Mouse (Mus musculus) ES-Bruce4 (cell line): ENCODE measurements at regions not wholly inside any gene's neighbourhood (a gene's known extent, or its start where the extent isn't known, plus 50 kb on each side); places are given as distances from the start of the nearest gene placed in this dataset.
A peak's percentile ranks its signal among the peaks of the same experiment; 100 is the strongest.

ENCODE experiments used
- H3K27ac ChIP-seq: 2 replicates; pipeline ENCODE4 v1.5.1; 2012; ENCODE audit warnings: low read length, inconsistent platforms; ENCODE audit not compliant: insufficient read depth
- H3K27me3 ChIP-seq: 2 replicates; pipeline ENCODE4 v1.6.1; 2012; ENCODE audit warnings: mild to moderate bottlenecking, low read length, inconsistent platforms; ENCODE audit not compliant: control insufficient read depth, poor library complexity, insufficient read depth, severe bottlenecking
- H3K36me3 ChIP-seq: 2 replicates; pipeline ENCODE4 v1.6.1; 2012; ENCODE audit warnings: inconsistent platforms, mild to moderate bottlenecking, low read length, moderate library complexity; ENCODE audit not compliant: control insufficient read depth, poor library complexity, insufficient read depth, severe bottlenecking
- H3K4me1 ChIP-seq: one replicate; pipeline ENCODE4 v1.8.1; 2011; ENCODE audit warnings: low read length; ENCODE audit not compliant: control insufficient read depth, insufficient read depth
- H3K4me3 ChIP-seq: 2 replicates; pipeline ENCODE4 v1.5.1; 2011; ENCODE audit warnings: low read depth, mild to moderate bottlenecking, low read length
- H3K9ac ChIP-seq: 2 replicates; pipeline ENCODE4 v1.6.1; 2012; ENCODE audit warnings: low read depth, mild to moderate bottlenecking, inconsistent platforms; ENCODE audit not compliant: poor library complexity, severe bottlenecking
- H3K9me3 ChIP-seq: replicated peaks from 2 replicates; pipeline ENCODE4 v1.6.1; 2012; ENCODE audit warnings: mild to moderate bottlenecking, low read length, inconsistent platforms; ENCODE audit not compliant: control insufficient read depth, poor library complexity, insufficient read depth, severe bottlenecking
- CTCF ChIP-seq: IDR thresholded peaks from one replicate; pipeline ENCODE4 v1.8.1; 2011; ENCODE audit warnings: low read depth, low read length
- EP300 ChIP-seq: IDR thresholded peaks from 2 replicates; pipeline ENCODE4 v1.6.1; 2011; ENCODE audit warnings: low read depth, low read length; ENCODE audit not compliant: insufficient read depth
- POLR2A ChIP-seq: IDR thresholded peaks from one replicate; pipeline ENCODE4 v1.8.1; 2011; ENCODE audit warnings: low read length; ENCODE audit not compliant: insufficient read depth

GRCm38 (mm10) chr1:88623040-88623439 lies 79.0 kb downstream of the Arl4c start:
- Histone ChIP-seq H3K9me3 (no peaks in the 10 kb centered on the region), H3K27ac (no peak overlapping the region), H3K27me3 (no peaks in the 10 kb centered on the region), H3K4me1 (no peaks in the 10 kb centered on the region), H3K9ac (no peak overlapping the region), H3K4me3 (no peak overlapping the region), H3K36me3 (no peaks in the 10 kb centered on the region)
- TF ChIP-seq EP300: no peak
- TF ChIP-seq POLR2A: no peak
- no peak for TF ChIP-seq CTCF

GRCm38 (mm10) chr1:88622356-88622755 lies 79.7 kb downstream of the Arl4c start:
- Histone ChIP-seq H3K9me3 (no peaks in the 10 kb centered on the region), H3K4me1 (no peaks in the 10 kb centered on the region), H3K4me3 (no peak overlapping the region), H3K27me3 (no peaks in the 10 kb centered on the region), H3K27ac (no peak overlapping the region), H3K36me3 (no peaks in the 10 kb centered on the region), H3K9ac (no peak overlapping the region)
- TF ChIP-seq CTCF: no peak
- TF ChIP-seq EP300: no peak
- no peak for TF ChIP-seq POLR2A

GRCm38 (mm10) chr1:88621214-88621613 lies 80.8 kb downstream of the Arl4c start:
- Histone ChIP-seq H3K27me3 (no peaks in the 10 kb centered on the region), H3K9ac (no peak overlapping the region), H3K27ac (no peak overlapping the region), H3K4me1 (no peaks in the 10 kb centered on the region), H3K36me3 (no peaks in the 10 kb centered on the region), H3K9me3 (no peaks in the 10 kb centered on the region), H3K4me3 (no peak overlapping the region)
- no peak for TF ChIP-seq POLR2A
- no peak for TF ChIP-seq CTCF
- no peak for TF ChIP-seq EP300

- no peak overlapping the region for H3K9ac ChIP-seq
- H3K36me3 ChIP-seq: no peaks in the 10 kb centered on the region
- no peaks in the 10 kb centered on the region for H3K9me3 ChIP-seq
- peaks cover 7% of the 10 kb centered on the region for H3K4me1 ChIP-seq
- peak overlapping the region; percentile 20 for H3K27ac ChIP-seq
- H3K4me3 ChIP-seq: no peak overlapping the region
- H3K27me3 ChIP-seq: no peaks in the 10 kb centered on the region
- TF ChIP-seq CTCF (no peak), EP300 (peak; percentile 91)
These were observed 89.0 kb downstream of the Arl4c start for GRCm38 (mm10) chr1:88613007-88613406.

- H3K27me3 ChIP-seq: no peaks in the 10 kb centered on the region
- H3K36me3 ChIP-seq: no peaks in the 10 kb centered on the region
- H3K4me3 ChIP-seq: no peak overlapping the region
- H3K9ac ChIP-seq: no peak overlapping the region
- TF ChIP-seq EP300 (no peak), CTCF (no peak), POLR2A (no peak)
- H3K4me1 ChIP-seq: peaks cover 11% of the 10 kb centered on the region
- no peak overlapping the region for H3K27ac ChIP-seq
- H3K9me3 ChIP-seq: no peaks in the 10 kb centered on the region
These were observed 90.8 kb downstream of the Arl4c start for GRCm38 (mm10) chr1:88611241-88611640.

GRCm38 (mm10) chr1:88610810-88611209 lies 91.2 kb downstream of the Arl4c start:
- peaks cover 15% of the 10 kb centered on the region for H3K4me1 ChIP-seq
- no peaks in the 10 kb centered on the region for H3K9me3 ChIP-seq
- no peak overlapping the region for H3K4me3 ChIP-seq
- H3K9ac ChIP-seq: no peak overlapping the region
- TF ChIP-seq EP300 (no peak), POLR2A (no peak), CTCF (no peak)
- no peaks in the 10 kb centered on the region for H3K36me3 ChIP-seq
- H3K27me3 ChIP-seq: no peaks in the 10 kb centered on the region
- H3K27ac ChIP-seq: no peak overlapping the region
